Mouse (Mus musculus) CH12.LX (cell line): ENCODE data around the gene Ccdc60.

Source experiments
- CTCF ChIP-seq, 2 experiments: IDR thresholded peaks in 1 of 2; conservative IDR thresholded peaks in 1 of 2; 2 replicates each; pipeline ENCODE4 v1.5.1; 2011 to 2012; ENCODE audit warnings: low read depth in 2 of 2, low read length in 2 of 2, improper control_type of control experiment in 1 of 2, inconsistent platforms in 1 of 2, mild to moderate bottlenecking in 1 of 2, moderate library complexity in 1 of 2
- POLR2A ChIP-seq: IDR thresholded peaks from 2 replicates; pipeline ENCODE4 v1.6.1; 2011; ENCODE audit warnings: low read depth, mild to moderate bottlenecking, improper control_type of control experiment, low read length
- ZKSCAN1 ChIP-seq: IDR thresholded peaks from 2 replicates; pipeline ENCODE4 v1.6.1; 2012; ENCODE audit warnings: low read depth, inconsistent platforms, low read length, improper control_type of control experiment, borderline replicate concordance

DNA sequence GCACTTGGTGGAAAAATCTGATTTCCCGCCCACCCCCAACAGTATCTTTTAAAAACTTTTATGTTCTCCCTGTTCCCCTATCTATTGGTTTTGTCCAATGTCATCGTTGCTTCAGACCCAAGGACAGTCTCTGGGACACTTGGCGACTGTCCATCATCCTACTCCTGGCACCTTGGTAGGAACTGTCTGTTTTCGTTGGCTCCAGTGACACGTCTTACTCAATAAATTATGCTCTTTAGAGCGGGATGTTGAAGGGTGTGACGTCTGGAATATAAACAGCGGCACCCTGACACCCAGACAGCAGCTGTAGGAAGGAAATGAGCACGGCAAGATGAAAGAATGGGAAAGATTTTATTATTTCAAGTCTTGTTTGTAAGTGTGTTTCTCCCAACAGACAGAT is 12.2 kb upstream of the Ccdc60 start:
- TF ChIP-seq CTCF (conservative IDR thresholded peaks at IDR 0.05 in 1 of 2, IDR thresholded peaks at IDR 0.05 in 1 of 2; ENCODE audit: low read depth in 2 of 2, low read length in 2 of 2) (no peak), ZKSCAN1 (no peak), POLR2A (no peak)
